Mouse (Mus musculus) heart, postnatal 10 days (tissue): ENCODE measurements around the gene Kif1bp. TPM values are rescaled to one million over a fixed set of nuclear protein-coding genes. Genes with fewer than 3 reads are reported as not detected.
"Not testable (repeated sequence)": the region's sequence is repeated elsewhere in the genome, so short reads cannot be mapped to it uniquely, and the experiment has no call there.

Source experiments
- DNase-seq, 2 experiments: peaks; one replicate each; pipeline ENCODE4 v3.0.0; 2021
- intact Hi-C: fragments of 180-260 bp; cut with DNase I; formaldehyde crosslinking; loops from one replicate; pipeline ENCODE4 v1.15.1; 2025
- total RNA-seq, 2 experiments: library from RNA; stranded (reverse); gene quantifications; 2 replicates each; pipeline ENCODE4 v1.2.3; 2021

Gene Kif1bp
- total RNA-seq, 2 experiments from 2014 or later: 36.0 to 36.5 TPM

DNA sequence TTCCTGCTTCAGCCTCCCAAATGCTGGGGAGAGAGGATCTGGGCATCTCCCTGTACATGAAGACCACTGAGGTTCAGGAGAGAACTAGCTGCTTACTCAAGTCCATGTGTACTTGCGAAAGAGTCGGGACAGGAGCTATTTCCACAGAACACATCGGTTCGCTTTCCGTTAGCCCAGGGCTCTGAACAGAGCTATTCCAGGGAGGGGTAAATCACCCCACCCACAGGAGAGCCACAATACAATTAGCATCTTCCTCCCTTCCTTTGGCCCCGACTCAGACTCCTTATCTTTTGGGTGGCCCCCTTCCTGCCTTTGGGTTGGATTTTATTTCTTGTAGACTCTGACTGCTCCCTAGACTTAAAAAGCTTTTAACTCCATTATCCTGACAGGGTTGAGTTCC, 60.7 kb downstream of the Kif1bp start:
- DNase-seq: no peak
- intact Hi-C loops: no loop called here

GRCm38 (mm10) chr10:62512855-62513254, 65.4 kb downstream of the Kif1bp start:
- intact Hi-C loops: no loop called here
- no peak for DNase-seq

- no peak for DNase-seq
- intact Hi-C loops: no loop called here
Observed at GRCm38 (mm10) chr10:62511528-62511927, 66.7 kb downstream of the Kif1bp start.

DNA sequence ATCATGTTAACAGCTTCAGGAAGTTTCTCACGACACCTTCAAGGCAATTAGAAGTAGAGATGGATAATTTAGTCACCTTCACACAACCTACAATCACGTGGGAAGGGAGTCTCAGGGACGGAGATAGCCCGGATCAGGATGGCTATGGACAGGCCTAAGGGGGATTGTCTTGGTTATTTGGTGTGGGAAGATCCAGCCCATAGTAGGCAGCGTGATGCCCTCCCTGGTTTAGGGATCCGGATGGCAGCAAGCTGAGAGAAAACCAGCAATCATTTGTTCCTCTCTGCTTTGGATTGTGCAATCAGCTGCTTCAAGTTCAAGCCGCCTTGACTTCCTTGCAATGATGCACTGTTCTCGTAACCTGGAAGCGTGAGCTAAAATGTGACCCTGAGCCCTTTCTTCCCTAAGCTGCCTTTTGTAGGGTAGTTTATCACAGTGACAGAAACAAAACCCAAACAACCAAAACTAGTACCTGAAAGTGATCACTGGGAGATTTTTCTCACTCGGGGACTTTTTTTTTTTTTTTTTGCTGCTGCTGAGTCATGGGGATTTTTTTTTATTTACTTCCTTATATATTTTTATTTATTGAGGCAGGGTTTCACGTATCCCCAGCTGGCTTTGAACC, 69.1 kb downstream of the Kif1bp start:
- DNase-seq: no peak
- intact Hi-C loops: no loop called here

DNA sequence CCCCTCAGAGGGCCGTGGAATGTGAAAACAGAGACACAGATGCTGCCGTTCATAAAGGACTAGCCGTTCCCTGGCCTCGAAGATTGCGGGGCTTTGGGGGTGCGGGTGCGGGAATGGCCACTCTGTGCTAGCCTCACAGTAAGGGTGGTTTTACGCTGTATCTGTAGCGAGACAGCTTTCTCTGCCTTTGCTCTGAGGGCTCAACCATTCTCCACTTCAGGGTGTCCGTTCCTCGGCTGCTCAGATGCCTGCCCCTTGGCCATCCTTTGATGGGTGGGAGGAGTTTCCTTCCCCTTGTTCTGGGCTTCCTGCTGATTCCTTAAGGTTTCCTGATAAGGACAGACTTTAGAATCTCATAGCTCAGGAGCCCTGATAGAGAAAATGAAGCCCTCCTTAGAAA, 69.8 kb downstream of the Kif1bp start:
- DNase-seq: peak; percentile 53 to 60
- intact Hi-C loops: no loop called here

DNA sequence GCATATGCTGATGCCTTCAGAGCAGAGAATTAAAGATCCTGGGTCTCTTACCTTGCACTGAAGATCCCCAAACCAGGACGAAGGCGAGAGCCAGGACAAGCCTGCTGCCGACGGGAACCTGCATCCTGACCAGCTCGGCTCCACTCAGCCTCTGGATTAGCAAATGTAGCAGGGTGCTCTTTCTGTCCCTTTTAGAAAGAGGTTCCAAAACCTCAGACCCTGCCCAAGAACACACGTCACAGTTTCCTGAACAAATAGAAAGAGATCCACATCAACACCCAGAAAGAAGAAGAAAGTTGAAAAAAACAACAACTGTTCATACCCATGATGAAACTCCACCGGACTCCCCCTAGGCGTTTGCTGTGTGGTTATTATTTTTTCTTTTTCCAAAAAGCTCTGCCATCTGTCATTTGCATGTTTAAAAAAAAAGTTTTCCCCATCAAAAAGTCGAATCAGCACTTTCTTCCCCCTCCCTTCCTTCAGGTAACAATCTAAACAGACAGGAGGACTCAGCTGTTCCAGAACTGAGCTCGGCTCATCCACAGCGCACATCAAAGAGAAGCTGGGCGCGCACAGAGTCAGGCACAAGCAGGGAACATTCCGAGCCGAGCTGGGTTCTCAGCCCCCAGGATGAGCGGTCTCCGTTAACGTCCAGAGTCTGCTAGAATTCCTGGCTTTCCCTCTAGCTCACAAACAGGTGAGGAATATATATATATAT, 70.5 kb downstream of the Kif1bp start:
- intact Hi-C loops: no loop called here
- peak; percentile 69 to 70 for DNase-seq

- intact Hi-C loops: no loop called here
Observed at GRCm38 (mm10) chr10:62507071-62507470, 71.2 kb downstream of the Kif1bp start.

DNA sequence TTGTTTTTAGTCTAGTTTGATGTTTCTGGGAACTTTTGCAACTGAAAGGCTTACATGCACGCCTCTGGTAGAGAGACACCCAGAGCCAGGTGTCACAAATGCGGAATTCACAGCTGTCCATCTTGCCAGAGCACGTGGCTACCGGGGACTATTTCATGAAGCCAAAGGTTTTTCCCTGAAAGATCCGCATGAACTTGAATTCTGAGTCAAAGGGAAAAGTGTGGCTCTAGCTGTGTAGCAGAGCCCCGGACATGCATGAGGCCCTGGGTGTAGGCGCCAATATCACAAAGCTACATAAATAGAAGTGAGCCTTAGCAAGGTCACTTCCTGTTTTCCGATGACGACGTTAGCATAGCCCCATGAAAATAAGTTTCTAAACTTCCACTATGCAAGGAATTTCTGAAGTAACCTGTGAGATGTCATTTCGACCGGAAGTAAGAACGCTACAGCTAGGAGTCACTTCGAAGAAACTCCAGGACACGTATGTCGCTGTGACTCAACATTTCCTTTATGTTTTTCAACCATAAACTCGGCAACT, 72.2 kb downstream of the Kif1bp start:
- intact Hi-C loops: no loop called here
- no peak for DNase-seq

More at GRCm38 (mm10) chr10:62507071-62507470, 71.2 kb downstream of the Kif1bp start:
- no peak for DNase-seq

GRCm38 (mm10) chr10:62505224-62505983, 72.9 kb downstream of the Kif1bp start:
- intact Hi-C loops: no loop called here
- DNase-seq: no peak

DNA sequence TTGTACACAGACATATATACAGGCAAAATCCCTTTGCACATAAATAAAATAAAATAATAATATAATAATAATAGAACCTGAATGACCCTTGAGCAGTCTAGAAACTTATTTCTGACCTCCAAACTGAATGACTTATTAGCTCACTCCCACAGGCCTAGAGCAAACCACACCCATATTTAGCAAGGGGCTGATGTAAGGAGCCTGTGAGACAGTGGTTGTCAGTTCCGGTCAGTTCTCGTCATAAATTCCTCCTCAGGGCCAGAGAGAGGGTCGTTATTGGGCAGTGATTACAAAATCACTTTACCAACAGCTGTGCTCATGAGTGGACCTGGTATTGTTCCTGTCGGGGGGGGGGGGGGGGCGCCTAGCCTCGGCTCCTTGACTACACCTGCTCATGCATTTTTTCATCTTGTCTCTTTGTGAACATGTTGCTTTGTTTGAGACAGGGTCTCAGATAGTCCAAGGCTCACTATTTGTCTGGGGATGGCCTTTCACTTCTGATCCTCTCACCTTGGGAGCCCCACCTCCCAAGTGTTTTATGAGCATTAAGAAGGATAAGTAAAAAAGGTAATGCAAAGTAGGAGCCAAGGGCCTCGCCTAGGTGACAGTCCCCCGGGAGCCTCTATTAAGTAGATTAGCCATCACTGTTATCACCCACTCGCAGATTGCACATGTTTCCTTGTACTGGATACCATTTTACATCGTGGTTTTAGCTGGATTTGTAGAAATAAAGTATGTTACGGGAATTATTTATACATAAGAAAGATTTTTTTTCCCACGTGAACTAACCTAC, 74.2 kb downstream of the Kif1bp start:
- no peak for DNase-seq
- intact Hi-C loops: no loop called here

DNA sequence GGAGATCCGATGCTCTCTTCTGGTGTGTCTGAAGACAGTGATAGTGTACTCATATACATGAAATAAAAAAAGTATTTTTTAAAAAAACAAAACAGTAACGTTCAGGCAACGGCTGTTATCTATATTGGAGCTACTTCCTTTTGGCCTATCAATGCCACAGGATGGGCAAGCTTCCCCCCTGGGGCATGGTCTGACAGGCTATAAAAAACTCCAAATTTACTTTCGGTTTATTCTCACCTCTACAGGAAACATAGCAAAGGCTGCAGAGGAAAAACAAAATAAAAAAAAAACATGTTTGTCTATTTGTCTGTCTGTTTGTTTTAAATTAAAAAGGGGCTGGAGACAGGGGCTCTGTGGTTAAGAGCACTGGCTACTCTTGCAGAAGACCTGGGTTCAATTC, 74.9 kb downstream of the Kif1bp start:
- intact Hi-C loops: no loop called here
- DNase-seq: no peak

- no peak for DNase-seq
- intact Hi-C loops: loop anchor here (1.0 kb wide), 1 partner anchor 43 kb away; no protein-coding TSS in a partner anchor
Observed at GRCm38 (mm10) chr10:62501951-62502350, 76.3 kb downstream of the Kif1bp start.

- no peak for DNase-seq
- intact Hi-C loops: loop anchor here (1.0 kb wide), 2 partner anchors 44 to 48 kb away; no protein-coding TSS in a partner anchor
Observed at GRCm38 (mm10) chr10:62500916-62501615, 77.2 kb downstream of the Kif1bp start.

GRCm38 (mm10) chr10:62500088-62500915, 78.0 kb downstream of the Kif1bp start:
- intact Hi-C loops: loop anchor here (1.0 kb wide), 1 partner anchor 49 kb away; no protein-coding TSS in a partner anchor
- peak; percentile 81 to 86 for DNase-seq

- DNase-seq, intact Hi-C loops: not testable (repeated sequence)
Observed at GRCm38 (mm10) chr10:62491681-62492080, 86.6 kb downstream of the Kif1bp start.
